Mouse (Mus musculus): ENCODE measurements around the gene Rpe65. TPM values are rescaled to one million over a fixed set of nuclear protein-coding genes. Genes with fewer than 3 reads are reported as not detected.

Rpe65 gene
- total RNA-seq (2021): under 1 TPM; 0.37 to 0.57 TPM

- intact Hi-C loops (cut with DNase I): no loop called here
- DNase-seq (ENCODE audit: low spot score in 2 of 2): no peak
Observed at GRCm38 (mm10) chr3:159598875-159599274, at the start of gene Rpe65. Gene Rpe65, plus strand, starts transcription at chr3:159599175.

DNA sequence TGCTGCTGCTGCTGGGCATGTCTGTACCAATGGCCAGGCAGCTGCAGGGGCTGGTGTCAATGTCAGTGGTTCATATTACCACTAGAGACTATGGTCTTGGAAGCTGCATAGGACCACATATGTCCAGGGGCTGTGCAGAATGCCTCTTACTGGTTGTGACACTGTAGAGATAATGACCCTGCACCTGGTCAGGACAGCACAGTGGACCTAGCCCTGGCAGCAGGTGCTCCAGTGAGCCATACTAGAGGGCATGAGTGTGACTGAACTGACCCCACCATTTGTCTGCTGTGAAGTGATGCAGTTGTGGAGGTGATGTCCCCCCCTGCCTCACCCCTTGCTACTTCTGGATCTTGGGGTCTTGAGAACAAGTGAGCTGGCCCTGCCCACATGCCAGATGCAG lies 48.8 kb upstream of the Rpe65 start:
- intact Hi-C loops (cut with DNase I): no loop called here
- DNase-seq (ENCODE audit: low spot score in 2 of 2): no peak

GRCm38 (mm10) chr3:159614977-159615376 lies 16.0 kb downstream of the Rpe65 start:
- DNase-seq (ENCODE audit: low spot score in 2 of 2): no peak
- intact Hi-C loops (cut with DNase I): no loop called here

DNA sequence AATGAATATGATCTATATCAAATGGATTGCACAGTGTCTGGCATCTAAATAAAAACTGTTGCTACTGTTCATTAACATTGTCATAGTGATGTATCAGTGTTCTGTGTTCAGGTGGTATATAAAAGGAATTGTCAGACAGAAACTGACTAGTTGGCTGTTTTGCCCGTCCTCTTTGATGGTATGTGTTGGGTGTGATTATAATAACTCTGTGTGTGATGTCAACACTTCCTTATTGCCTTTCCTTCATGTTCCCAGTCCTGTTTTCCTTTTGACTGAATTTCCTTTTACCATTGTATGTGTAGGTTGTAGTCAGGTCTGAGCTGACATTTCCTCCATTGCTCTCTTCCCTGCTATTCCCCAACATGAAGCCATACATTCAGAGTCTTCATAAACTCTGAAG lies 22.1 kb downstream of the Rpe65 start:
- intact Hi-C loops (cut with DNase I): no loop called here
- no peak for DNase-seq (ENCODE audit: low spot score in 2 of 2)

DNA sequence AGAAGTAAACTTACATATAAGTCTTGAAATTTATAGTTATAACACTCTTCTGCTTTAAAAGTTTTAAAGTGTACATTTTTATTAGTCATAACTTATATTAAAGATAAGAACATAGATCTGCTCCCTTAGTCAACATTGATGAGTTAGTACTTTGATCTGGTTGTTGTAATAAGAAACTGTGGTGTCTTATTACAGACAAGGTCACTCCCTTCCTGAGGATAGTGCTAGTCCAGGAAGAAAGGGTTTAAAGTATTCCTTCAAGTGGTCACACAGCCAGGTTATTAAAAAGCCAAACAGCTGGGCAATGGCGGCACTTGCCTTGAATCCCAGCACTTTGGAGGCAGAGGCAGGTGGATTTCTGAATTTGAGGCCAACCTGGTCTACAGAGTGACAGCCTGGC lies 25.0 kb downstream of the Rpe65 start:
- intact Hi-C loops (cut with DNase I): no loop called here
- DNase-seq (ENCODE audit: low spot score in 2 of 2): no peak

DNA sequence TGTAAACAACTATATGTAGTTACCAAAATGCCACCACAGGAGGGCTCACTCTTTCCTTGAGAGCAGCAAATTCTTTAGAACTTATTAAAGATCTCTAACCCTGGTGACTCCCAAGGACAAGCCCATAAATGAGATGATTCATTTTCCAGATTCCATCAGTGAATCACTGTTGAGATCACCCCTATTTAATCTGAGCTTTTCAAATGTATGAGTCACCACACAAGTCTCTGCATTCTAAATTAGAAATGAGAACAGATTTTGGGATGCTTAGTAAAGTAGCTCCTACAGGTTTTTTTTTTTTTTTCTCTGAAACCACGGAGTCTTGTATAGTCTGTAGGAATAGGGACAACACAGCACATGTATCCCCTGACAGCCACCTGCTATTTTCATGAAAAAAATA lies 61.8 kb downstream of the Rpe65 start:
- peak in 1 of 2 experiments; percentile 52 for DNase-seq (ENCODE audit: low spot score in 2 of 2)
- intact Hi-C loops (cut with DNase I): loop anchor here (5.0 kb wide), 1 partner anchor 182 kb away; no protein-coding TSS in a partner anchor

- DNase-seq (ENCODE audit: low spot score in 2 of 2): no peak
Observed at GRCm38 (mm10) chr3:159663333-159663732, 64.4 kb downstream of the Rpe65 start.

More at GRCm38 (mm10) chr3:159663333-159663732, 64.4 kb downstream of the Rpe65 start:
- intact Hi-C loops (cut with DNase I): loop anchor here (5.0 kb wide), 1 partner anchor 179 kb away; no protein-coding TSS in a partner anchor

Other genes with a start within 250 kb of the Rpe65 start
- not detected for gene Depdc1a, start 103.7 kb upstream of the Rpe65 start, total RNA-seq (2021)
- gene Wls, start 240.5 kb downstream of the Rpe65 start, total RNA-seq (2021): 10 to 100 TPM; 40.4 to 46.6 TPM

Data from left cerebral cortex, postnatal 25 days (tissue).